Mouse (Mus musculus) liver, embryonic 14.5 days (tissue): ENCODE measurements around the gene Hsd11b1.

Source experiments
- CTCF ChIP-seq: IDR thresholded peaks from 2 replicates; pipeline ENCODE4 v1.5.1; 2016; ENCODE audit warnings: antibody characterized with exemption, low read depth, control low read depth
- EP300 ChIP-seq: IDR thresholded peaks from 2 replicates; pipeline ENCODE4 v1.6.1; 2016; ENCODE audit warnings: antibody characterized with exemption, low read depth

DNA sequence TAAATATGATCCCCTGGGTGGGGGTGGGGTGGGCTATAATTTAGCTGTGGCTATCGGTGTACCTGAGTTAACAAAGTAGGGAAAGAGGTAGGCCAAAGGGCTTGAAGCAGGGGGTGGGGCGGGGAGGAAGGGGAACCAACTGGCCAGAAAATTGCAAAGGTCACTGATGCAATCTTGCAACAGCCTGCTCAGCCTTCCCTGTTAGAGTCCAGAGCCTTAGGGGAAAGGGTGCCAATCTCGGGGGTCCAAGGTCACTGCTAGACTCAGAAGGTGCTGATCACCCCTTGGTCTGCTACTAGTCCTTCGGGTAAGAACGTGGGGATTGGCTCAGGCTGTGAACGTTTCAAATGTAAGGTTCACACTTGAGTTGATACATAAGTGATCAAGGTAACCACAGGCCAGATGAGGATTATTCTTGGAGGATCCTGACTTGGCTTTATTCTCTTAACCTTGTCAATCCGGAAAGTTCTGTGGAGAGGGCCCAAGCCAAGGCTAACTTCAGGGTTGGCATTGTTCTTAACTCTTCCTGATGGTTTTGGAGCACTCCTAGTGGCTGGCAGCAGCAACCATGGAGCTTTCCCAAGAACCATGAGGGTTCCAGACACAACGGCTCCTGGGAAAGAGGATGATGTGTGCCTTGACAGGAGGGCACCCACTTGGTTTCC, 10.7 kb upstream of the Hsd11b1 start:
- no peak for TF ChIP-seq CTCF
- TF ChIP-seq EP300, result no peak
